Mouse (Mus musculus) heart, adult 9 months (tissue): ENCODE results near the gene Tollip.

Experiments used
- DNase-seq, 2 experiments: peaks; one replicate each; pipeline ENCODE4 v3.0.0; 2022; ENCODE audit warnings: low spot score in 2 of 2

Gene Tollip

DNA sequence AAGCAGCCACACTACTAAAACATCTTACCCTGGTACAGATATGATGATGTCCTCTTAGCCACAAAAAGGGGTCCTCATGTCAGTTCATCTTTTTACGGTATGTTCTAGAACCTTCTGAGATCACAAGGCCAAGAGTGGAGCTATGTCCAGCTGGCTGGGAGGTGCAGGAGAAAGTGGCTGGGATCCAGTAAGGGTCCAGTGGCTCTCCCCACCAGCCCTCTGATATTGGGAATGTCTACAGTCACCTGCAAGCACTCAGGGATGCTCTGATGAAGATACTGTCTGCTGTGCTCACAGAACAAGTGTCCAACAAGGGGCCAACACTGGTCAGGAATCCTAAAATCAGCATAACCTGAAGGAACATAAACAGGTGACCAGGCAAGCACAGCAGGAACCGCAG is at the start of gene Tollip:
Tollip (minus strand) TSS at position 101 of the 400 bp plus-strand sequence.
- no peak for DNase-seq

GRCm38 (mm10) chr7:141966281-141966680 is 48.0 kb upstream of the Tollip start:
- no peak for DNase-seq

- DNase-seq, result no peak
Measured at GRCm38 (mm10) chr7:141962521-141962920, 44.2 kb upstream of the Tollip start.

DNA sequence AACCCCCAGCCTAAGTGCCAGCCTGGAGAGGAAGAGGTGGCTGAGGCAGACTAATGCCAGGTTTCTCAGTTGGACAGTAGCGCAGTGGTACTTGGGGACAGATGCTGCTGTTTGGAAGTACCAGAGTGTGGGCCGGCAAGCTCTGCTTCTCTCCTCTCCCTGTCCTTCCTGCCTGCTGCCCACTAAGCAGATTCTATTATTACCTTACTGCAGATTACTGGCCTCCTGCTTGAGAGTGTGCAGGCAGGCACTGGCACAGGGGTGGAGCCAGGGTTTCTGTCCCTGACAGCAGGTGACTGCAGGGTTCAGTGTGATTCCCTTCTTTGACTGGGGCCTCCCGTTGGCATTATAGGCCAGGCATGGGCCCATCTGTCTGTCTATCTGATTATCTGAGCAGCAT is 43.2 kb upstream of the Tollip start:
- DNase-seq, result no peak

- DNase-seq, result no peak
Measured at GRCm38 (mm10) chr7:141960926-141961325, 42.6 kb upstream of the Tollip start.

GRCm38 (mm10) chr7:141959133-141959532 is 40.8 kb upstream of the Tollip start:
- no peak for DNase-seq

GRCm38 (mm10) chr7:141958211-141958610 is 39.9 kb upstream of the Tollip start:
- no peak for DNase-seq

DNA sequence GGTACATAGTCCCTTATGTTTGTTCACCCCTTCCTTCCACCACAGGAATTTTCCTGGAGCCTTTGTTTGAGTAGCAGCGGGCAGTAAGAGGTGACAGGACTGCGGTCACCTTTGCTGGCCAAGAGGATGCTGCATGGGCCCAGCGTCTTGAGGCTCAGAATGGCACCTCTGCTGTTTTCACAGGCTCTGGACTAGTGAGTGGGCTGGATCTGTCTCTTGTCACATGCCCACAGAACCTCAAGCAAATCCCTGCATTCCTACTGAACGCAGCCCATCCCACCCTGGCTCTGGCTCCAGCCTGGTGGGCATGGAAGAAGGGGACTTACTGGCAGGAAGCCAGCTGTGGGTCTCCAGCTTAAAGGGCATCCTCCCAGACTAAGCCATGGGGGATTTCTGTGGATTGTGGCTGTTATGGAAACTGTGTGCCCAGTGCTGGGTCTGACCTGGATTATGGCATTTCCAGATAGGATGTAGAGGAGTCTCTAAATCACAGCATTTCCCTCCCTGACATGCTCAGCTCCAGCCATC is 39.3 kb upstream of the Tollip start:
- no peak for DNase-seq

DNA sequence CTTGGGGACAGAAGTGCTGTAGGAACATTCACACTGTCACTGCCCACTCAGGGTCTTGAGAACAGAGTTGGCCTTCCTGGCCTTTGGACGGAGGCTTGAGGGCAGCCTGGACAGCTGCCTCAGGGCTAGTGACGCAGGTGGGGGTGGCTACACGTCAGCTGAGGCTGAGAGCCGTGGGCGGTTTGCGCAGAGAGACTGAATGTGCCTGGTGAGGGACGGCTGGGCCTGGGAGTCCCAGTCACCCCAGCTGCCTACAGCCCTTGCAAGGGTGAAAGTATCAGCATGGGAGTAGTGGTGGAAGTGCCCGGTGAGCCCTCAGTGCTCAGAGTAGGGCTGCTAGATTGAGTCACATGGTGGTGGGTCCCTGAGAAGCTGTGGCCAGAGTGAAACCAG is 37.9 kb upstream of the Tollip start:
- no peak for DNase-seq

DNA sequence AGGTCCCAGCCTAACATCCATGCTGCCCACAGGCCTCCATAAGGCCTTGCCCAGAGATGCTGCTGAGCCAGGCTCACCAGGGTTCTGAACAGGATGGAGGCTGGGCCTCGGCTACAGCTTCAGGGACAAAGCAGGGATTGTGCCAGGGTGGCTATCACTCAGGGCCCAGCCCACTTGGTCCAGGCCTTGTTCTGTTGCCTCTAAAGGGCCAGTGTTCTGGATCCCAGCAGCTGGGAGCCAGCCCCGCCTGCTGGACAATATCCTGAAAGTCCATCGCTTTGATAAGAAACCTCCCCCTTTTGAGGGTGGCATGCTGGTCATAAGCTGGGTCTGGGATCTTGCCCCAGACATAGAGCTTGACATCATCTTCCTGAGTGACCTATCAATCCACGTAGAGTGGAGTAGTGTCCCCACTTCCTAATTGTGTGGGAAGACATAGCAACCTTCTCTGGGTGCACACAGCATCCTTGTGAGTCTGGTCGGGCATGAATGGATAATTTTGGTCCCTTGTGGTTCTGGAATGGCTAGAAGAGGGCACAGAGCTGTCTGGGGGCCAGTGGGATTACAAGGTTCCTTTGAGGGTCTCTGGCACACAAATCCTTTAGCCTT is 37.4 kb upstream of the Tollip start:
- DNase-seq, result no peak

DNA sequence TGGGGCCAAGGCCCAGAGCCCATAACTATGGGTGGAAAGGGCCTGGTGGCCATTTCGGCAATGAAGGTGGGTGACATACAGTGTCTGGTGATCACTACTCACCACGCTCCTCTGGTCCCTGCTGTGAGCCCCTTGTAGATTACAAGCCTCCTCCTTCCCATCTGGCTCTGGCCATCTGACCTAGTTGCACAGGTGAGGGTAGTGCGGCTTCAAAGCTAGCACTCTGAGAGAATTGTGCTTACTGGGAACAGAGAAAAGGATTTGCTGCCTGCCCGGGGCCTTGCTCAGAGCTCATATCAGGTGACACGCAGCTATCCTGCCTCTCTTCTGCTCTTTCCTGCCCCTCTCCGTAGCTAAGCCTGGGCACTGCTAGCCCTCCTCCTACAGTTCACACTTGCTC is 35.3 kb upstream of the Tollip start:
- DNase-seq, result no peak

- no peak for DNase-seq
Measured at GRCm38 (mm10) chr7:141952920-141953319, 34.6 kb upstream of the Tollip start.

DNA sequence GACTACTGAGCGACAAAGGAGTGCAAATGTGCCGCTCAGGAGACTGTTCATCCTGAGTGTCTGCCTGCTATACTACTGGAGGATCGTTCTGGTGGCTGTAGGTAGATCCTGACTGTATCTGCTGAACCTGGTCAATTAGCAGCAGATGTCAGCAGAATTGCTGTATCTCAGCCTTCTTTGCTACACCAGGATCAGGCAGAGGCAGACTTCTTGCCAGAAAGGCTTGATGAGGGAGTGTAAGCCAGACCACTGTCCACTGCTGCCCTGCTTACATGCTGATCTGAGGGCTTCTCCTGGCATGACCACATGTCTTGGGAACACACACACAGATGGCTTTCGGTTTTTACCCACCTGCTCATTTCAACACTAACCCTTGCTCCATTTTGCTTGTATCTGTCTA is 33.5 kb upstream of the Tollip start:
- no peak for DNase-seq

- DNase-seq, result no peak
Measured at GRCm38 (mm10) chr7:141950104-141951013, 32.1 kb upstream of the Tollip start.

DNA sequence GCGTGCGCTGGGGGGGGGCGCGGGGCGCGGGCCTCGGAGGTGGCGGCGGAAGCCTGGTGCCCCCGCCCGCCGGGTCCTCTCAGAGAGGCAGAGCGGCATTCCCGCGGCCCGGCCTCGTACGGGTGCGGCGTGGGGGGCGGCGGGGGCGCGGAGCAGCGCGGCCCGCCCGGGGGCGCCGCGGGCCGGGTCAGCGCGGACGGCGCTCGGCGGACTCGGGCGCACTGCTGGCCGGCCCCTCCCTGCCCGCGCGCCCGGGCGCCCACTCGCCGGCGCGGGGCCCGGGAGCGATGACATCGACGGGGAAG is 31.4 kb upstream of the Tollip start:
- no peak for DNase-seq

- peak; percentile 94 to 96 for DNase-seq
Measured at GRCm38 (mm10) chr7:141948906-141949798, 30.8 kb upstream of the Tollip start, which contains the start of gene Brsk2. TSS of gene Brsk2 (plus strand) at chr7:141949751.

GRCm38 (mm10) chr7:141948045-141948444 is 29.7 kb upstream of the Tollip start:
- DNase-seq, result no peak

- DNase-seq, result no peak
Measured at GRCm38 (mm10) chr7:141947512-141947911, 29.2 kb upstream of the Tollip start.

- no peak for DNase-seq
Measured at GRCm38 (mm10) chr7:141945927-141946326, 27.6 kb upstream of the Tollip start.

GRCm38 (mm10) chr7:141943444-141943843 is 25.1 kb upstream of the Tollip start:
- DNase-seq, result no peak

DNA sequence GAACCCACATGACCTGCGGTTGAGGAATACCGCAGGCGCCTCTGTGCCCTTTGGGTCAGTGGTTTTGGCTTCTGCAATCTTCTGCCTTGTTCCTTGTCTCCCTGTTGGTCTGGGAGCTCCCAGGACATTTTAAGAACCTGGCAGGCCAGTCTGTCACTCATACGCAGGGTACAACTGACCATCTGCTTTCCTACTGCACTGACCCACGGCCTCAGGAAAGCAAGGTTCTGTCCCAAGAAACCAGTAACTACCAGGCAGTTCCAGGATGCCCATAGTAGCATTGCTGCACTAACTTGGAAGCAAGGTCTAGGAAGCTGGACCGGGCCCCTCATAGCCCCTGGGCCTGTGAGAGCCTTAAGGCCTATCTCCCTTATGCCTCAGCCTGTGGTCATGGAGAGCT is 16.6 kb upstream of the Tollip start:
- no peak for DNase-seq
